Mouse (Mus musculus): Measurements from ENCODE around the gene Ugt1a6b.
"Not testable (repeated sequence)": the region's sequence is repeated elsewhere in the genome, so short reads cannot be mapped to it uniquely, and the experiment has no call there.

The Ugt1a6b gene

DNA sequence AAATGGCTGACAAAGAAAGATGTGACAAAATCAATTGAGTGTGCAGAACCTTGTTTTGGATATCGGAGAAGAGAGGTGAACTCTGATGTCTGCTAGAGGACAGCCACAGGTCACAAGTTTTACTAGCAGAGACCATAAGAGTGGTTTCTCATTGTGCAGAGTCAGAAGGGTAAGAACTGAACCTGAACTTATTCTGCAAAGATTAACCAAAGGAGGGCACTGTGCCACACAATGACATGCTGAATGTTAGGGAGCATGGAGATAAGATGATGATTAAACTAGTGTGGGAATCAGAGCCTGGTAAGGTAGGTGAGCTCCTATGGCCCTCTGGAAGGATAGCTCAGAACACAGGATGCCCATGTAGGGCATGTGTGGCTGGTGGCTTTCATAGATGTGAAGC, 92.6 kb downstream of the Ugt1a6b start:
- no peak for DNase-seq (ENCODE audit: low read depth, low spot score)

- DNase-seq (ENCODE audit: low read depth, low spot score), result no peak
Observed at GRCm38 (mm10) chr1:88197443-88197842, 94.4 kb downstream of the Ugt1a6b start.

GRCm38 (mm10) chr1:88199996-88200395, 96.9 kb downstream of the Ugt1a6b start:
- DNase-seq (ENCODE audit: low read depth, low spot score), result no peak

DNA sequence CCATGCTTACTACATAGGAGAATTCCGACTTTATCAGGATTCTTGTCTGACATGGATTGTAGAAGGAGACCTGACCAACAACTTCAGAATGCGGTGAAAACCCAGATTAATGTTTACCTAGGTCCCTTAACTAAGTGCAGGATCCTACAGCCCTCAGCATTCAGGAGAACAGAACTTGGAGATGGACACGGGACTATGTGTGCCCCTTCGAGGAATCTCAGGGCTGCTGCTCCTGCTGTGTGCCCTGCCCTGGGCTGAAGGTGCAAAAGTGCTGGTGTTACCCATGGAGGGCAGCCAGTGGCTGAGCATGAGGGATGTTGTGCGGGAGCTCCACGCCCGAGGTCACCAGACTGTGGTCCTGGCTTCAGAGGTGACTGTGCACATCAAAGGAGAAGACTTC, 97.4 kb downstream of the Ugt1a6b start, which contains the start of gene Ugt1a2:
Ugt1a2 (plus strand) TSS at position 146 of the 400 bp plus-strand sequence.
- DNase-seq (ENCODE audit: low read depth, low spot score), result no peak

DNA sequence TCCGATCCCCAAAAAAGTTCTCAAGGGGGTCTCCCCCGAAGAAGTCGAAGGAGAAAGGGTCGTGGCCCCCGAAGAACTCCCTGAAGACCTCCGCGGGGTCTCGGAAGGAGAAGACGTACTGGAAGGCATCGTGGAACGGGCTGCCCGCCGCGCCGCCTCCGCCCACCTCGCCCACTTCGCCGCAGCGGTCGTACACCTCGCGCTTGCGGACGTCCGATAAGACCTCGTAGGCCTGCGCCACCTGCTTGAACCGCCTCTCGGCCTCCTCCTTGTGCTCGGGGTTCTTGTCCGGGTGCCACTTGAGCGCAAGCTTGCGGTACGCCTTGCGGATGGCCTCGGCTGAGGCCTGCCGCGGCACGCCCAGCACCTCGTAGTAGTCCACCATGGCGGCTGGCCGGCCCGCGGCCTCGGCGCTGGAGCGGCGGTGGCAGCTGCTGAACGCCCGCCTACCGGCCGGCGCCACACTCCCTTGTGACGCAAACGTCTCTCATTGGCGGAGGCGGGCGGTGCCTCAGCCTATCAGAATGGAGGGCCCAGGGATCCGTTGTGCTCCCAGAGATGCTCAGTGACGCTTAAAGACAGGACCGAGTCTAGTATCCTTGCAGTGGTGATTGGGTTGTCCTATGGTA, 102.4 kb downstream of the Ugt1a6b start, which contains the start of gene Dnajb3:
Dnajb3 (minus strand) TSS at position 489 of the 629 bp plus-strand sequence.
- DNase-seq (ENCODE audit: low read depth, low spot score), result peak; percentile 89

DNA sequence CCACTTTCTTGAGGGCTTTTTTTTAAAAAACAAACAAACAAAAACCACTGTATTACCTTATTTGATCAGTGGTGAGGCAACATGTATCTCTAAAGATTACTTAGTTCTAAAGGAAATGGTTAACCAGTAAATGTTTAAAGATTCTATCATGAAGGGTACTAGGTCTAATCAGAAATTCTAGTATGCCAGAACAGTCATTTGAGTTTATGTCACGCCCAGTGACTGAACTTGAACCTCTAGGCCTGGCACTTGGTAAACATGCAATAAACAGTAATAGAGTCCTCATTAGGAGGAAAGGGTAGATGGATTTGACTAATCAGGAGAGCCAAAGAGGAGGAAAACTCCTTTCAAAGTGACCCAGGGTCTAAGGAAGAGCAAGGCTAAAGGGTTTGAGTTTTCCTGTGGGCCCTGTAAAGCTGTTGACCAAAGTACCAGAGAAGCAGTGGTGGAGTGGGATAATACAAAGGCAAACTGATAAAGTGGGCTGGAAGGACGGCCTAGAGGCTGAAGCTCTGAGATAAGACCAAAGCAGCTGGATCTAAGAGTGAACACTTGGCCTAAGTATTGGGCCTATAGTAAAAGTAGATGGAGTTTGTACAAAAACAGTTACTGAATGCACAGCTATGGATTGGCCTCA, 103.9 kb downstream of the Ugt1a6b start:
- DNase-seq (ENCODE audit: low read depth, low spot score), result no peak

GRCm38 (mm10) chr1:88211812-88212211, 108.8 kb downstream of the Ugt1a6b start, which contains the start of gene Ugt1a1:
Gene Ugt1a1, plus strand, starts transcription at chr1:88211959.
- no peak for DNase-seq (ENCODE audit: low read depth, low spot score)

DNA sequence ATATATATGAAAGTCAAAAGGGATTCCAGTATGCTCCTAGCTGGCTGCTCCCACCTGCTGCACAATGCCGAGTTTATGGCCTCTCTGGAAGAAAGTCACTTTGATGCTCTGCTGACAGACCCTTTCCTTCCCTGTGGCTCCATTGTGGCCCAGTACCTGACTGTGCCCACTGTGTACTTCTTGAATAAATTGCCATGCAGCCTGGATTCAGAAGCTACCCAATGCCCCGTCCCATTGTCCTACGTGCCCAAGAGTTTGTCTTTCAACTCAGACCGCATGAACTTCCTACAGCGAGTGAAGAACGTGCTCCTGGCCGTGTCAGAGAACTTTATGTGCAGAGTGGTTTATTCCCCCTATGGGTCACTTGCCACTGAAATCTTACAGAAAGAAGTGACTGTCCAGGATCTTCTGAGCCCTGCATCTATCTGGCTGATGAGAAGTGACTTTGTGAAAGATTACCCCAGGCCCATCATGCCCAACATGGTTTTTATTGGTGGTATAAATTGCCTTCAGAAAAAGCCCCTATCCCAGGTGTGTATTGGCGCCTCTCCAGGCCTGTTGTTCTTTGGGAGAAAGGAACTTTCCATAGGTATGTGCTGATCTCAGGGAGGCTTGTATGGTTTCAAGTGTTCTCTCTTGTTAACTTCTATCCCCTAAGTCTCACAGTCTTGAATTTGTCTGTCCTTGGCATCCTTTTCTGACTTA, 109.4 kb downstream of the Ugt1a6b start:
- no peak for DNase-seq (ENCODE audit: low read depth, low spot score)

- no peak for DNase-seq (ENCODE audit: low read depth, low spot score)
Observed at GRCm38 (mm10) chr1:88213061-88213460, 110.0 kb downstream of the Ugt1a6b start.

- no peak for DNase-seq (ENCODE audit: low read depth, low spot score)
Observed at GRCm38 (mm10) chr1:88213766-88214461, 110.9 kb downstream of the Ugt1a6b start.

GRCm38 (mm10) chr1:88214462-88214952, 111.5 kb downstream of the Ugt1a6b start:
- DNase-seq (ENCODE audit: low read depth, low spot score), result no peak

DNA sequence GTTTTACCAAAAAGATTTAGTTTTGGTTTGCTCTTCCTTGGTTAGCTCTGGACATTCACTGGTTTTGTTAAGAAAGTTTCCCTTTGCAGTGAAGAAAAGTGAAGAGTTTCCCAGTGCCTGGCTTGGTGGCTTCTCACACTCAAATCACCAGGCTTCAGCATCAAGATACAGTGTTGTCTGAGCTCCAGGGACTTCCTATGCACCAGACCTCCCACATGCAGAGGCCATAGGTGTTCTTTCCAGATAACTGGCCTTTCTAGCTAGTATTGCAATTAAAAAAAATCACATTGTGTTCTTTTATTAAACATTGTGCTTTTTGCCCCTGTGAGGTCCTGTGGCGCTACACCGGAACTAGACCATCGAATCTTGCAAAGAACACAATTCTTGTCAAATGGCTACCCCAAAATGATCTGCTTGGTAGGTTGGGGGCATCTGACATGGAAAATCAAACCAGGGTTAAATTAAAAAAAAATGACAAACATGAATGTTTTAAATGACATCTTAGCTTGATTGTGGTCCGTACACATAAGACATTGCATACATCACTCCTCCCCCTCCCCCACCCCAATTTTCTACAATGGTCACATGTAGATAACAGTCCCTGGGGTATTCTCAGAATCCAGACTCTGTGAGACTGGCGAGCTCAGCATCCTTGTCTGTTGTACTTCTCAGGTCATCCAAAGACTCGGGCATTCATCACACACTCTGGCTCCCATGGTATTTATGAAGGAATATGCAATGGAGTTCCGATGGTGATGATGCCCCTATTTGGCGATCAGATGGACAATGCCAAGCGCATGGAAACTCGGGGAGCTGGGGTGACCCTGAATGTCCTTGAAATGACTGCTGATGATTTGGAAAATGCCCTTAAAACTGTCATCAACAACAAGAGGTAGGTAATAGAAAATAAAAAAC, 112.7 kb downstream of the Ugt1a6b start:
- DNase-seq (ENCODE audit: low read depth, low spot score), result no peak

GRCm38 (mm10) chr1:88216551-88216950, 113.5 kb downstream of the Ugt1a6b start:
- DNase-seq (ENCODE audit: low read depth, low spot score), result no peak

- DNase-seq (ENCODE audit: low read depth, low spot score), result no peak
Observed at GRCm38 (mm10) chr1:88217144-88217543, 114.1 kb downstream of the Ugt1a6b start.

GRCm38 (mm10) chr1:88217576-88217975, 114.5 kb downstream of the Ugt1a6b start:
- no peak for DNase-seq (ENCODE audit: low read depth, low spot score)

DNA sequence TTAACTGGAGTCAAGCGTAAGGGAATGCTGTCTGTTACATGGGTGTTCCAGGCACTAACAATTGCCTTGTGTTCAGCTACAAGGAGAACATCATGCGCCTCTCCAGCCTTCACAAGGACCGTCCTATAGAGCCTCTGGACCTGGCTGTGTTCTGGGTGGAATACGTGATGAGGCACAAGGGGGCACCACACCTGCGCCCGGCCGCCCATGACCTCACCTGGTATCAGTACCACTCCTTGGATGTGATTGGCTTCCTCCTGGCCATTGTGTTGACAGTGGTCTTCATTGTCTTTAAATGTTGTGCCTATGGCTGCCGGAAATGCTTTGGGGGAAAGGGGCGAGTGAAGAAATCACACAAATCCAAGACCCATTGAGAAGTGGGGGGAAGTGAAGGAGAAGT, 115.0 kb downstream of the Ugt1a6b start:
- DNase-seq (ENCODE audit: low read depth, low spot score), result no peak

DNA sequence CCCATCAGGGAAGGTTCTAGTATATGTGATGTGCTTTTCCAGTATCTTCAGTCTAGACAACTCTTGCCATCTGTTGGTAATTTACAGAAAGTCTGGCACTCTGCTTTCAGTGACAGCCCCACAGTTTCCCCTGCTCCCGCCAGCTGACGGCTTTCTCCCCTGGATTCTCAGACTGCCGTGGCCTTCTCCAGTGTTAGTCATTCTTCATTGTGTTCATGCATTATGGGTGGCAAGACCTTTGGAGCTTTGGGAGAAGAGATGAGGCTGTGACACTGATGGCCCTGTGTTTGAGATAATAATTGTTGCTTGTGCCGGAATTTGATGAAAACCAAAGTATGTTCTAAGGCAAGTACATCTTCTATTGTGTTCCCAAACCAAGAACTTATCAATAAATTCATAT, 115.5 kb downstream of the Ugt1a6b start:
- no peak for DNase-seq (ENCODE audit: low read depth, low spot score)

DNA sequence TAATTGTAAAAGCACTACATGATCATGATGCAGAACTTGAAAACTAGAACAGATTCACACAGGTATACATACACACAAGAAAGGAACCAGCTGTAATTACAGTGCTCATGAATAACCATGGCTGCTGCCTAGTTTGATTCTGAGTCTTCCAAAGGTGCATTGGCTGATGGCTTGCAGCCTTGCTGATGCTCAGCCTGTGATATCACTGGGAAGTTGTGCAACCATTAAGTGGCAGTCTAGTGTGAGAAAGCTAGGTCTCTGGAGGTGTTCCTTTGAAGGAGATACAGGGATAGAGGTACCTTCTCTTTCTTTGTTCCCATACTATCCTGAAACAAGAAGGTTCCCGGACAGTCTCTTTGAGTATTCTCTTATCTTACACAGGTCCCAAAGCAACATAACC, 116.0 kb downstream of the Ugt1a6b start:
- no peak for DNase-seq (ENCODE audit: low read depth, low spot score)

DNA sequence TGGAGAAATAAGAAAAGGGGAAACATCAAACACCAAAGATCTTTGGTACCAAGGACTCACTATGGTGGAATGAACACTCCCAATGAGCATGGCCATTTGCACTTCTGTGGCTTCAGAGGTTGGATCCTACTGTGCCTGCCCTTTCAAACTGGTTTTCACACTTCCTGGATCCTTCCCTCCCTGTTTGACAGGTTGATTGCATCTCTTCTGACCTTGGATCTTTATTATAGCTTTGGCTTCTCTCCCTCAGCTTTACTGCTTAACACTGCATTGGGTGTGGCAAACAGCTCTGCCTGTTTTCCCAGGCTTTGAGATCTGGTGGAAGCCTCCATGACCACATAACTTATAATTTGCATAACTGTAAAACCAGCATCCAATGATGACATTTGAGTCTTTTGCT, 117.3 kb downstream of the Ugt1a6b start:
- DNase-seq (ENCODE audit: low read depth, low spot score), result no peak

DNA sequence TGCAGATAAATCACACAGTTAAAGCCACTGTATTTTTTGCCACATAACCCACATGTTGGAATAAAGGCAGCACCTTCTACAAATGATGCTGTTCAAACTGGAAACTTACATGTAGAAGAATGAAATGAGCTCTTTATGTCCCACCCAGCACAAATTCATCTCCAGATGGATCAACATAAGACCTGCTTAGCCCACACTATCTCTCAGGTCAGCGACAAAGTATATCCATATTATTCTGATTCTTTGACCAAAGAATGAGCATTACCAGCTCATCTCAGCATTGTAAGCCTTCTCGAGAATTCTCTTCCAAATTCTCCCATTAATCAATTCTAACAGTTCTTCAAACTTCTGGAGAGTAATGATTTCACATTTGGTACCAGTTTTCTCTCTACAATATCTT, 119.2 kb downstream of the Ugt1a6b start:
- DNase-seq (ENCODE audit: low read depth, low spot score), result no peak

GRCm38 (mm10) chr1:88223011-88223515, 120.0 kb downstream of the Ugt1a6b start:
- DNase-seq (ENCODE audit: low read depth, low spot score), result not testable (repeated sequence)

Measured in mesoderm, embryonic 11.5 days (tissue).